Mouse (Mus musculus): ENCODE measurements around the gene Aqp6.

Gene Aqp6

DNA sequence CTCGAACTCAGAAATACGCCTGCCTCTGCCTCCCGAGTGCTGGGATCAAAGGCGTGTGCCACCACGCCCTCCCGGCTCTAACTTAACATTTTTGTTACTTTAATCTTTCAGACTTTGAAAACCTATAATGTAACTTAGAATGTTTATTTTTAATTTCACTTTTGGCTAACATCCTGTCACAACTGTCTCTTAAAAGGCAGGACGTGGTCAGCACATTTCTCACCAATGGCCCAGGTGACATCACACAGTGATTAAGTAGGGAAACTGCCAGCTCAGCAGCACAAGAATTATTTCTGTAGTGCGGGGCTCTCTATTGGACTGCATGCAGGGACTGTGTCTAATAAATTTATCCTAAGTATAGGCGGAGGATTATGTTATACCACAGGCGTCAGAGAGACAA, 42.6 kb downstream of the Aqp6 start:
- Histone ChIP-seq H3K4me1 (replicated peaks; ENCODE audit: low read depth, low read length) (peaks cover 69% of the 10 kb centered on the region), H3K9me3 (ENCODE audit: low read length) (no peaks in the 10 kb centered on the region), H3K36me3 (ENCODE audit: insufficient read depth, low read length) (peaks cover 61% of the 10 kb centered on the region), H3K27me3 (ENCODE audit: insufficient read depth, low read length) (no peaks in the 10 kb centered on the region), H3K4me3 (replicated peaks; ENCODE audit: low read length) (no peak overlapping the region)
- TF ChIP-seq POU5F1 (IDR thresholded peaks at IDR 0.05; ENCODE audit: borderline replicate concordance, low read length) (no peak), NANOG (IDR thresholded peaks at IDR 0.05; ENCODE audit: borderline replicate concordance, low read length) (no peak), CTCF (conservative IDR thresholded peaks at IDR 0.05; ENCODE audit: low read length) (no peak)

- peaks cover 59% of the 10 kb centered on the region for H3K36me3 ChIP-seq (ENCODE audit: insufficient read depth, low read length)
- no peak overlapping the region for H3K4me3 ChIP-seq (replicated peaks; ENCODE audit: low read length)
- no peaks in the 10 kb centered on the region for H3K9me3 ChIP-seq (ENCODE audit: low read length)
- H3K4me1 ChIP-seq (replicated peaks; ENCODE audit: low read depth, low read length): peaks cover 73% of the 10 kb centered on the region
- no peaks in the 10 kb centered on the region for H3K27me3 ChIP-seq (ENCODE audit: insufficient read depth, low read length)
- TF ChIP-seq POU5F1 (IDR thresholded peaks at IDR 0.05; ENCODE audit: borderline replicate concordance, low read length): no peak
- TF ChIP-seq NANOG (IDR thresholded peaks at IDR 0.05; ENCODE audit: borderline replicate concordance, low read length): no peak
- TF ChIP-seq CTCF (conservative IDR thresholded peaks at IDR 0.05; ENCODE audit: low read length): no peak
Observed at GRCm38 (mm10) chr15:99644776-99645175, 43.6 kb downstream of the Aqp6 start.

- no peak for TF ChIP-seq NANOG (IDR thresholded peaks at IDR 0.05; ENCODE audit: borderline replicate concordance, low read length)
- no peak for TF ChIP-seq CTCF (conservative IDR thresholded peaks at IDR 0.05; ENCODE audit: low read length)
- TF ChIP-seq POU5F1 (IDR thresholded peaks at IDR 0.05; ENCODE audit: borderline replicate concordance, low read length): no peak
- Histone ChIP-seq H3K27me3 (ENCODE audit: insufficient read depth, low read length) (no peaks in the 10 kb centered on the region), H3K4me1 (replicated peaks; ENCODE audit: low read depth, low read length) (peaks cover 87% of the 10 kb centered on the region), H3K36me3 (ENCODE audit: insufficient read depth, low read length) (peaks cover 32% of the 10 kb centered on the region), H3K4me3 (replicated peaks; ENCODE audit: low read length) (no peak overlapping the region), H3K9me3 (ENCODE audit: low read length) (no peaks in the 10 kb centered on the region)
Observed at GRCm38 (mm10) chr15:99648326-99648725, 47.1 kb downstream of the Aqp6 start.

DNA sequence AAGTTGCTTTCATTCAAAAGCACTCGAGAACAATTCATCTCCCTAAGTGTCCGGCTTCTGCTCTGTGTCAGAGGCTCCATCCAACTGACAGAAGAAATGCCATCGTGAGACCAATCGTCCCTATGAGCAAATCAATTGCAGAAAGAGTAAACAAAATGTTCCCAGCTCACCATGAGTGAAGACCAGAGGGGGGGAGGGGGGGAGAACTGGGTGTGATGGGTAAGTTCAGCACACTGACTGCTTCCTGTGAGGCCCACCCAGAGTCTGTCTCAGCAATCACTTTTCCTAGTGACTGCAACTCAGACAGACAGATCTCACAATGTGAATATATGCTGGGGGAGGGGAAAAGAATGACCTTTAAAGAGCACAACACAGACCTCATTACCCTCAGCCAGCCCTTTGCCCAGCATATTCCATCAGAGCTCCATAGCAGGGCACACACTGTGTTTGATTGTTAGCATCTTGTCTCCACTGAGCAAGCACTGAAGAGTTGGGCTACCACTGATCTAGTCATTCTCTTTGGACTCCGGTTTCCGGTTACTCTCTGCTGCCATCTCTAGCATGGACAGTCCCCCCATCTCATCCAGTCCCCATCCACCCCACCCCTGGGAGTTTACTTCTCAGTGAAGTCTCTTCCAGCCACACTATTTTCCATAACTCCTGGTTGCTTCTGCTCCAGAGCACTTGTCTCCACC, 48.0 kb downstream of the Aqp6 start:
- no peaks in the 10 kb centered on the region for H3K27me3 ChIP-seq (ENCODE audit: insufficient read depth, low read length)
- no peaks in the 10 kb centered on the region for H3K9me3 ChIP-seq (ENCODE audit: low read length)
- peaks cover 85% of the 10 kb centered on the region for H3K4me1 ChIP-seq (replicated peaks; ENCODE audit: low read depth, low read length)
- no peak overlapping the region; the same call in 1 of the 2 replicates for H3K4me3 ChIP-seq (replicated peaks; ENCODE audit: low read length)
- TF ChIP-seq NANOG (IDR thresholded peaks at IDR 0.05; ENCODE audit: borderline replicate concordance, low read length): no peak
- TF ChIP-seq CTCF (conservative IDR thresholded peaks at IDR 0.05; ENCODE audit: low read length): no peak
- no peak for TF ChIP-seq POU5F1 (IDR thresholded peaks at IDR 0.05; ENCODE audit: borderline replicate concordance, low read length)
- peaks cover 32% of the 10 kb centered on the region for H3K36me3 ChIP-seq (ENCODE audit: insufficient read depth, low read length)

- peaks cover 26% of the 10 kb centered on the region for H3K36me3 ChIP-seq (ENCODE audit: insufficient read depth, low read length)
- no peaks in the 10 kb centered on the region for H3K9me3 ChIP-seq (ENCODE audit: low read length)
- peak overlapping the region; percentile 93 for H3K4me3 ChIP-seq (replicated peaks; ENCODE audit: low read length)
- 0 out of 2 replicates have a peak, but pooled peaks cover 3% of the 10 kb centered on the region for H3K27me3 ChIP-seq (ENCODE audit: insufficient read depth, low read length)
- no peak for TF ChIP-seq CTCF (conservative IDR thresholded peaks at IDR 0.05; ENCODE audit: low read length)
- no peak for TF ChIP-seq POU5F1 (IDR thresholded peaks at IDR 0.05; ENCODE audit: borderline replicate concordance, low read length)
- TF ChIP-seq NANOG (IDR thresholded peaks at IDR 0.05; ENCODE audit: borderline replicate concordance, low read length): no peak
- H3K4me1 ChIP-seq (replicated peaks; ENCODE audit: low read depth, low read length): peaks cover 88% of the 10 kb centered on the region
Observed at GRCm38 (mm10) chr15:99650304-99650703, 49.1 kb downstream of the Aqp6 start.

DNA sequence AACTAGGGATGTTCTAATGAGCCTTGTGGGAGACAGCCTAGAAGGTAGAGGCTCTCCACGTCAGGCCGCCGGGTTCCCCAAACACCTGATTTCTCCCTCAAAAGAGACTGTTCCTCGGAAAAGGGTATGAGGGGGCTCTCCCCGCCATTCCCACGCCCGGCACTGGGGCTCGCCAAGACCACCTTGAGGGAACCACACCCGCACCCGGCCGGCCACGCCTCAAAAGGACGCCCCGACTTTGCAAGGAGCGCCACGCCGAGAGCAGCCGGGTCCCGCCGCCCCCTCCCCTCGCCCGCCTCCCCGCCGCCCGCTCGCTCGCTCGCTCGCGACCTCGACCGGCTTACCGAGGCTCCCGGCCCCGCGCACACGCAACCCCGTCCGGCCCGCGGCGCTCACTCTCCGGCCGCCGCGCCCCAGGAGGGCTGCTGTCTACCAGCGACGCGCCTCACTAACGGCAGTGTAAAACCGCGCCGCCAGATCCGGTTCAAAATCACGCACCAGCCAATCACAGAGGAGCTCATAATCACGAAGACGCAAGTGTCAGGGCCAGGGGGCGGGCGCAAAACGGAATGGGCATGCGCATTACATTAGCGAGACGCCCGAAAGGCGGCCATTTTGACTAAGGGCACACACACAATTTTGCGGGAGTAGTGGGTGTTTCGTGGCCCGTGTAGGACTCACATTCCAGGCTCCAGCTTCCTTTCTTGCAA, 50.1 kb downstream of the Aqp6 start, which contains the start of gene Racgap1:
Gene Racgap1, minus strand, starts transcription at position 494 of the 710 bp plus-strand sequence.
- 0 out of 2 replicates have a peak, but pooled peaks cover 6% of the 10 kb centered on the region for H3K27me3 ChIP-seq (ENCODE audit: insufficient read depth, low read length)
- TF ChIP-seq CTCF (conservative IDR thresholded peaks at IDR 0.05; ENCODE audit: low read length) (no peak), POU5F1 (IDR thresholded peaks at IDR 0.05; ENCODE audit: borderline replicate concordance, low read length) (no peak), NANOG (IDR thresholded peaks at IDR 0.05; ENCODE audit: borderline replicate concordance, low read length) (no peak)
- peaks cover 88% of the 10 kb centered on the region for H3K4me1 ChIP-seq (replicated peaks; ENCODE audit: low read depth, low read length)
- H3K36me3 ChIP-seq (ENCODE audit: insufficient read depth, low read length): peaks cover 21% of the 10 kb centered on the region
- H3K9me3 ChIP-seq (ENCODE audit: low read length): no peaks in the 10 kb centered on the region
- peak within 1 kb of the TSS; percentile 93 for H3K4me3 ChIP-seq (replicated peaks; ENCODE audit: low read length)

DNA sequence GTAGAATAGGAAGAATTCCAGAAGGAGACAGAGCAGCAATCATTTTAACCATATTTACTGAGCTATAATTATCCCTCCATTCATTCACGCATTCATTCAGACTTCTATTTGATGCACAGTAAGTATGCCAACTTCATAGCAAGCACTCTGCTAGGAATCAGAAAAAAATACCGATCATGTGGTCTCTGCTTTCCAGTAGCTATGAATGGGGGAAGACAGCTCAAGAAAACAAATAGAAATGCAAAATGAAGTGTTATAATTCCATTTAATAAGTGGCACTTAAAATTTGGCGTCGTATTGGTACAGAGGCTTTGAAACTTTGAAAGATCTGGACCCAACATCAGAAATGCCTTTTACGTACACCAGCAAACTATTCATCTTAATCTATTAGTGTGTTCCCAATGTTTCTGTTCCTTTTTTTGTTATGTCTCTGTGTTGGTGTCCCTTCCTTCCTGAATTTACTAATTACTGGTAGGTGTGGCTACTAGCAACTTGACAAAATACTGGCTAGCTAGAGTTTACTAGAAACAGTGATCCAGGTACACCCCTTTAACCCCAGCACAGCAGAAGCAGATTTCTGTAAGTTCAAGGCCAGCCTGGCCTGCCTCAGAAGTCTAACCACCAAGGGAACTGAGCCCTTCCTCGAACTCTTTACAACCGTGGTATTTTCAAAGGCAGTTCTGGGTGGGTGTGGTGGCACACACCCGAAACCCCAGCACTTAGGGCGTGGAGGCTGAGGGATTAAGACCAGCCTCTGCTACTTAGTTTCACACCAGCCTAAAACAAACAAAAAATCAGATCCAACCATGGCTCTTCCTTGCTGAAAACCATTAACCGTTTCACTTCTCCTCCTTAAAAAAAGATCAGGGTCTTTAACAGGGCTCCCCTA, 51.0 kb downstream of the Aqp6 start:
- peaks cover 19% of the 10 kb centered on the region for H3K36me3 ChIP-seq (ENCODE audit: insufficient read depth, low read length)

More for the DNA sequence above, 51.0 kb downstream of the Aqp6 start:
- Histone ChIP-seq H3K4me1 (replicated peaks; ENCODE audit: low read depth, low read length) (peaks cover 87% of the 10 kb centered on the region), H3K9me3 (ENCODE audit: low read length) (no peaks in the 10 kb centered on the region), H3K4me3 (replicated peaks; ENCODE audit: low read length) (peak overlapping the region; percentile 93), H3K27me3 (ENCODE audit: insufficient read depth, low read length) (0 out of 2 replicates have a peak, but pooled peaks cover 6% of the 10 kb centered on the region)
- TF ChIP-seq NANOG (IDR thresholded peaks at IDR 0.05; ENCODE audit: borderline replicate concordance, low read length) (no peak), CTCF (conservative IDR thresholded peaks at IDR 0.05; ENCODE audit: low read length) (no peak), POU5F1 (IDR thresholded peaks at IDR 0.05; ENCODE audit: borderline replicate concordance, low read length) (no peak)

Data from E14TG2a.4 (cell line).